Mouse (Mus musculus) kidney, adult 2 months (tissue): ENCODE measurements at regions not wholly inside any gene's neighbourhood (a gene's known extent, or its start where the extent isn't known, plus 50 kb on each side); places are given as distances from the start of the nearest gene placed in this dataset.

Source experiments
- CTCF ChIP-seq: fragments of 200-500 bp; conservative IDR thresholded peaks from 2 replicates; pipeline ENCODE4 v1.5.1; 2011; ENCODE audit warnings: low read depth, mild to moderate bottlenecking, control low read depth, low read length, moderate library complexity, mixed read lengths; ENCODE audit not compliant: insufficient read depth, insufficient read length
- POLR2A ChIP-seq: fragments of 200-500 bp; IDR thresholded peaks from one replicate; pipeline ENCODE4 v1.6.1; 2011; ENCODE audit warnings: low read depth, low read length, control low read depth

DNA sequence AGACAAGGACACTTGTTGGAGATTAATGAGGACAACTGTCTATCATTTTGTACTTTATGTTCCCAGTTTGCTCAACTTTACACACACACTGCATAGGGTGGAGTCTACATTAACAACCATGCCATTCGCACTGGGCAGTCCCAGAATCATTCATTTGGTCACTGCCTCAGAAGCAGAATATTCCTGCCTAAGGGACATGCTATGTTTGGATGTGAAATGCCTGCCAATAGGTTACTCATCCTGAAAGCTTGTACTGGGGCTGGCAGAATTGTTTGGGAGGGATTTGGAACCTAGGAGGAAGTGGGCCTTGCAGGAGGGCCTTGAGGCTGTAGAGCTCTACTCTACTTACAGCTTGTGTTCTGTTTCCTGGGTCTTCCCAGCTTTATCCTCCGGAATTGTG, 482.3 kb downstream of the Lmo7 start:
- TF ChIP-seq CTCF = no peak
- TF ChIP-seq POLR2A = no peak
